Mouse (Mus musculus) kidney, postnatal 4 days (tissue): ENCODE results near the gene Mphosph10.

Source experiments
- DNase-seq, 2 experiments: peaks; one replicate each; pipeline ENCODE4 v3.0.0; 2021; ENCODE audit warnings: mixed read lengths in 2 of 2

The Mphosph10 gene

GRCm38 (mm10) chr7:64392122-64392818 lies at the start of gene Mphosph10, which contains the start of gene Mcee:
TSS of gene Mphosph10 (minus strand) at chr7:64392268.
TSS of gene Mcee (plus strand) at chr7:64392607.
- DNase-seq: peak; percentile 99

GRCm38 (mm10) chr7:64440519-64440918 lies 48.5 kb upstream of the Mphosph10 start:
- DNase-seq: no peak

- no peak for DNase-seq
These were observed 47.8 kb upstream of the Mphosph10 start for GRCm38 (mm10) chr7:64439595-64440518.

- peak; percentile 3 to 8 for DNase-seq
These were observed 32.8 kb upstream of the Mphosph10 start for GRCm38 (mm10) chr7:64424861-64425260.

GRCm38 (mm10) chr7:64403989-64404388 lies 11.9 kb upstream of the Mphosph10 start:
- DNase-seq: no peak

GRCm38 (mm10) chr7:64402452-64402851 lies 10.4 kb upstream of the Mphosph10 start:
- no peak for DNase-seq

- DNase-seq: no peak
These were observed 8.7 kb upstream of the Mphosph10 start for GRCm38 (mm10) chr7:64400725-64401124.

- DNase-seq: no peak
These were observed 717 bp upstream of the Mphosph10 start for GRCm38 (mm10) chr7:64392819-64393151.

- DNase-seq: peak in 1 of 2 experiments; percentile 26
These were observed 589 bp downstream of the Mphosph10 start for GRCm38 (mm10) chr7:64391479-64391878.

- peak; percentile 89 to 92 for DNase-seq
These were observed 18.1 kb downstream of the Mphosph10 start, which contains the start of gene Fan1 for GRCm38 (mm10) chr7:64373830-64374562. TSS of gene Fan1 (minus strand) at chr7:64374095.

- peak in 1 of 2 experiments; percentile 5 for DNase-seq
These were observed 18.8 kb downstream of the Mphosph10 start for GRCm38 (mm10) chr7:64373147-64373829.

GRCm38 (mm10) chr7:64371940-64372878 lies 19.9 kb downstream of the Mphosph10 start:
- DNase-seq: no peak

GRCm38 (mm10) chr7:64369841-64370240 lies 22.2 kb downstream of the Mphosph10 start:
- no peak for DNase-seq

- no peak for DNase-seq
These were observed 26.2 kb downstream of the Mphosph10 start for GRCm38 (mm10) chr7:64365863-64366262.

GRCm38 (mm10) chr7:64360586-64360945 lies 31.5 kb downstream of the Mphosph10 start:
- DNase-seq: no peak

- no peak for DNase-seq
These were observed 32.0 kb downstream of the Mphosph10 start for GRCm38 (mm10) chr7:64359943-64360585.

- DNase-seq: no peak
These were observed 33.4 kb downstream of the Mphosph10 start for GRCm38 (mm10) chr7:64358666-64359065.

GRCm38 (mm10) chr7:64357405-64357804 lies 34.7 kb downstream of the Mphosph10 start:
- DNase-seq: peak; percentile 11 to 29

- DNase-seq: no peak
These were observed 35.4 kb downstream of the Mphosph10 start for GRCm38 (mm10) chr7:64356661-64357060.

GRCm38 (mm10) chr7:64354206-64354605 lies 37.9 kb downstream of the Mphosph10 start:
- no peak for DNase-seq

GRCm38 (mm10) chr7:64351087-64351486 lies 41.0 kb downstream of the Mphosph10 start:
- DNase-seq: no peak
